Mouse (Mus musculus): ENCODE measurements around the gene Ddhd1.

Gene Ddhd1

DNA sequence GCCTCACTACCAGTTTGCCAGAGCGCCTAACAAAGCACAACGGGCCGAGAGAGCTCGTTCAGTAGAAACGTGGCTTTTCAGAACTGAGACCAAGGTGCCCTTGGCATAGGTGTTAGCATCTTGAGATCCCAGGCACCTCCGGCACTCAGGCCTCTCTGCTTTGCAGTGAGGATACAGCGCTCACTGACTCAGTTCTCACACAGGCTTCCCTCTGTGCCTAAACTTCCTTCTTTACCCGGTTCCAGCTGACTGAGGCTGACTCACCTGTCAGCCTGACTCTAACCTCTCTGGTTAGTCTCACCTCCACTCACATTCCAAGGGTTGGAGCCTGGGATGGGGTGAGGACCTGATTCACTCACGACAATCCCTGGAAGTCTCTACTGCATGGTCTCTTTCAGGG lies 15.7 kb downstream of the Ddhd1 start:
- 0 out of 2 replicates have a peak, but pooled peaks cover 7% of the 10 kb centered on the region for H3K4me1 ChIP-seq (replicated peaks; ENCODE audit: low read depth, low read length)
- H3K4me3 ChIP-seq (replicated peaks; ENCODE audit: low read length), result no peak overlapping the region
- TF ChIP-seq CTCF (conservative IDR thresholded peaks at IDR 0.05; ENCODE audit: low read length) (no peak), NANOG (IDR thresholded peaks at IDR 0.05; ENCODE audit: borderline replicate concordance, low read length) (no peak), POU5F1 (IDR thresholded peaks at IDR 0.05; ENCODE audit: borderline replicate concordance, low read length) (no peak)
- no peaks in the 10 kb centered on the region for H3K9me3 ChIP-seq (ENCODE audit: low read length)
- no peaks in the 10 kb centered on the region for H3K27me3 ChIP-seq (ENCODE audit: insufficient read depth, low read length)
- H3K36me3 ChIP-seq (ENCODE audit: insufficient read depth, low read length), result no peaks in the 10 kb centered on the region

DNA sequence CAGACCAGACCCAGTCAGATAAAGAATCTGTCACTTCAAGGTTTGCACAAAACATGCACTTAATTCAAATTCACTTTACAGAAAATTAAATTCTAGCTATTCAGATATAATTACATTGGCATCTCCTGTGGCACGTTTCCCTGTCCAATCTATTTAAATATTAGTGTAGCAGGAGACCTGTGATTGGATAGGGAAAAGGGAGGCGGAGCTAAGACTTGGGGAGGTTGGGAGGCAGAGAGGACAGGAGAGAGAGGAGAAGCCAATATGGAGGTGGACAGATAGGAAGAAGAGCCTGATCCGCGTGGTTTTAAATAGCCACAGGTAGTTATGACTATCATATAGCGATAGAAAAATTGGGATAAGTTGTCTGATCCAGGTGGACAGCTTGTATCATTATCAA lies 19.2 kb downstream of the Ddhd1 start:
- H3K9me3 ChIP-seq (ENCODE audit: low read length), result no peaks in the 10 kb centered on the region
- H3K4me1 ChIP-seq (replicated peaks; ENCODE audit: low read depth, low read length), result 0 out of 2 replicates have a peak, but pooled peaks cover 7% of the 10 kb centered on the region
- H3K27me3 ChIP-seq (ENCODE audit: insufficient read depth, low read length), result no peaks in the 10 kb centered on the region
- no peak overlapping the region for H3K4me3 ChIP-seq (replicated peaks; ENCODE audit: low read length)
- H3K36me3 ChIP-seq (ENCODE audit: insufficient read depth, low read length), result no peaks in the 10 kb centered on the region
- TF ChIP-seq NANOG (IDR thresholded peaks at IDR 0.05; ENCODE audit: borderline replicate concordance, low read length) (no peak), POU5F1 (IDR thresholded peaks at IDR 0.05; ENCODE audit: borderline replicate concordance, low read length) (no peak), CTCF (conservative IDR thresholded peaks at IDR 0.05; ENCODE audit: low read length) (no peak)

DNA sequence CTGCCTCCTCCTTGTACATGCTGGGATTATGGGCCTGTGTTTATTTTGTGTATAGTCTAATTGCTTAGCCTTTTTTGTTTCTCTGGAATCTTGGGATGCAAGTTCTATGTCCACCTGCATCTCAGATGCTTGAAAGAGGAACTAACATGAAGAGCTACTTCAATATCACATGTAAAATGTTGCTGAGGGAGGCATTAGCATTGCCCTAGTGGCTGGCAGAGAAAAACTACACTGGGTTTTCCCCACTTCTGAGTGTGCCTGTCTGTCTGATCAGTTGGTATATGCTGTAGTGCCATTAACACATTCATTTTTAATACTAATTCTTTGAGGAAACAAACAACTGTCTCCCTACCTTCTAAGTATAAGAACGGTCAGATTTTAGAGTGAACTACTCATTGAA lies 22.4 kb downstream of the Ddhd1 start:
- H3K36me3 ChIP-seq (ENCODE audit: insufficient read depth, low read length), result no peaks in the 10 kb centered on the region
- no peaks in the 10 kb centered on the region for H3K4me1 ChIP-seq (replicated peaks; ENCODE audit: low read depth, low read length)
- H3K9me3 ChIP-seq (ENCODE audit: low read length), result no peaks in the 10 kb centered on the region
- H3K27me3 ChIP-seq (ENCODE audit: insufficient read depth, low read length), result no peaks in the 10 kb centered on the region
- no peak overlapping the region for H3K4me3 ChIP-seq (replicated peaks; ENCODE audit: low read length)
- TF ChIP-seq NANOG (IDR thresholded peaks at IDR 0.05; ENCODE audit: borderline replicate concordance, low read length), result no peak
- TF ChIP-seq POU5F1 (IDR thresholded peaks at IDR 0.05; ENCODE audit: borderline replicate concordance, low read length), result no peak
- TF ChIP-seq CTCF (conservative IDR thresholded peaks at IDR 0.05; ENCODE audit: low read length), result no peak

DNA sequence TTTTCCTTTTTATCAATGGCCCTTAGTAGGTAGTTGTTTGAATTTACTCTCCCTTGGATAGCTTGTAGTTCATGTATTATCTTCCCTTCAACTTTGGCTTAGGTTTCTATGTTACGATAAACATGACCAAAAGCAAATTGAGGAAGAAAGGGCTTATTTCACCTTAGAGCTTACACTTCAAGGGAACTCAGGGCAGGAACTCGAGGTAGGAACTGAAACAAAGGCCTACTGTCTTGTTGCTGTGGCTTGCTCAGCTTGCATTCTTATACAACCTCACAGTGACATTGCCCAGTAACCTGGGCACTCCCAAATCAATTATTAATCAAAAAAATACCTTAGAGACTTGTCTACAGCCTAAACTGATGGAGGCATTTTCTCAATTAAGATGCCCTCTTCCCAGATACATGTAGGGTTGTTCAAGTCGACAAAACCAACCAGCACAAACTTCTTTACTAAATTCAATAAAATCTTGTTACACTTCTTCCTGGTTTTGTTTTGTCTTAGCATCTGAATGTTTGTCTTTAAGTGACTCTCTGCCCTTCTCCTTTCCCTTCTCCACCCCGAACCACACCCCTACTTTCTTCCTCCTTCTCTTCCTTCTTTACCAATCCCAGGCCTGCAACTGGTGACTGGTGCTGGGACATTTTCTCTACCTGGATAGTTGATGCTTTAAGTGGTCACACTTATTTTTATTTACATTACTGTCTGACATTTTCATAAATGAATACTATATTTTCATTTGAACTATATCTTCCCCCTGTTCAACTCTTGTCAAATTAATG lies 25.0 kb downstream of the Ddhd1 start:
- H3K4me3 ChIP-seq (replicated peaks; ENCODE audit: low read length), result no peak overlapping the region
- no peaks in the 10 kb centered on the region for H3K27me3 ChIP-seq (ENCODE audit: insufficient read depth, low read length)
- TF ChIP-seq NANOG (IDR thresholded peaks at IDR 0.05; ENCODE audit: borderline replicate concordance, low read length), result no peak
- TF ChIP-seq POU5F1 (IDR thresholded peaks at IDR 0.05; ENCODE audit: borderline replicate concordance, low read length), result no peak
- TF ChIP-seq CTCF (conservative IDR thresholded peaks at IDR 0.05; ENCODE audit: low read length), result no peak
- H3K4me1 ChIP-seq (replicated peaks; ENCODE audit: low read depth, low read length), result no peaks in the 10 kb centered on the region
- no peaks in the 10 kb centered on the region for H3K36me3 ChIP-seq (ENCODE audit: insufficient read depth, low read length)
- no peaks in the 10 kb centered on the region for H3K9me3 ChIP-seq (ENCODE audit: low read length)

DNA sequence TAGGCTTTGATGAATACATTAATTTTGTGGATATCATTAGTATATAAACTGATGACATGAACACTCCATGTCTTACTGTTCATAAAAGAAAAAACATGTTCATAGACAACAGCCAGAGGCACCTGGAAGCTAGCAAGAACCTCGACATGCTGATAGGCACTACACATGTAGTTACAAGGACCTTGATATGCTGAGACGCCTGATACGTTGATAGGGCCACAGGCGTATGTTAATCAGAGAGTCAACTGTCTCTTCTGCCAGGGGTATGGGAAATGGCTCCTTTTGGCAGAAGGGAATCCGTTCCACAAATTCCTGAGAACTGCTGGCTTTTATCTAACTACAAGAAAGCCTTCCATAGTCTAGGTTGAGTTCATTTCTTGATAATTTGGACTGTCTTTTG lies 27.4 kb downstream of the Ddhd1 start:
- TF ChIP-seq NANOG (IDR thresholded peaks at IDR 0.05; ENCODE audit: borderline replicate concordance, low read length) (no peak), POU5F1 (IDR thresholded peaks at IDR 0.05; ENCODE audit: borderline replicate concordance, low read length) (no peak)
- Histone ChIP-seq H3K9me3 (ENCODE audit: low read length) (no peaks in the 10 kb centered on the region), H3K4me3 (replicated peaks; ENCODE audit: low read length) (no peak overlapping the region), H3K4me1 (replicated peaks; ENCODE audit: low read depth, low read length) (no peaks in the 10 kb centered on the region), H3K27me3 (ENCODE audit: insufficient read depth, low read length) (no peaks in the 10 kb centered on the region), H3K36me3 (ENCODE audit: insufficient read depth, low read length) (no peaks in the 10 kb centered on the region)

DNA sequence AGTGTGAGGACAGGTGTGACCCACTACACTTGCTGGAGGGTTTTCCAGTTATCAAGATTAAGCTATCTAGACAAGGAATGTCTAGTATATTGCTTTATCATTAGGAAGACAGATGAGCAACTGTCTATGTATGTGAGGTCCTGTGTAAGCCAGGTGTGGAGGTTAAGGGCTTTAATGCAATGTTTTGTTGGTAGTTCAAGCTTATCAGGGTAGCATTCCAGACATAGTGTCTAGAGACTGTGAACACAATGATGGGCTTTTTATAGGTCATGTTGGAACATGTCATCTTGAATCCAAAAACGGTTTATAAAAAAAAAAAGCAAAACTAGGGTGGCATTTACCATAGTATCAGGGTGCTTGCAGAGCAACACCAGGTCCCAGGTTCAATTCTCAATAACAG lies 28.0 kb downstream of the Ddhd1 start:
- no peaks in the 10 kb centered on the region for H3K4me1 ChIP-seq (replicated peaks; ENCODE audit: low read depth, low read length)
- H3K4me3 ChIP-seq (replicated peaks; ENCODE audit: low read length), result no peak overlapping the region
- H3K9me3 ChIP-seq (ENCODE audit: low read length), result no peaks in the 10 kb centered on the region
- no peaks in the 10 kb centered on the region for H3K27me3 ChIP-seq (ENCODE audit: insufficient read depth, low read length)
- no peak for TF ChIP-seq CTCF (conservative IDR thresholded peaks at IDR 0.05; ENCODE audit: low read length)
- TF ChIP-seq NANOG (IDR thresholded peaks at IDR 0.05; ENCODE audit: borderline replicate concordance, low read length), result no peak
- no peak for TF ChIP-seq POU5F1 (IDR thresholded peaks at IDR 0.05; ENCODE audit: borderline replicate concordance, low read length)
- H3K36me3 ChIP-seq (ENCODE audit: insufficient read depth, low read length), result no peaks in the 10 kb centered on the region

DNA sequence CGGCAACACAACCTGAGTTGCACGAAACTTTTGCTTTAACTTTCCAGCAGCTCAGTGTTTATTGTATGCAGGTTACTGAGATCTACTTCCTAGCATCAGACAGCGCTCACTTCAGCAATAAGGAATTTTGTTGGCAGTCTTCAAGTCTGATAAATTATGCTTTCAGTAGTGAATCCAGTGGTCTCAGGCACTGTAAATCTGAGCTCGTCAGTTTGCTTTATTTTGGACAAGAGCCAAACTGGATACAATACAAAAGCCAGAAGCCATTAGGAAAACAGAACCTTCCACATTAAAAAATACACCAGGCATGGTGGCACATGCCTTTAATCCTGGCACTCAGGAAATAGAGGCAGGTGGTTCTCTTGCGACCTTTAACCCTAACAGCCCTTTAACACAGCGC lies 39.6 kb downstream of the Ddhd1 start:
- H3K36me3 ChIP-seq (ENCODE audit: insufficient read depth, low read length), result peaks cover 24% of the 10 kb centered on the region
- H3K27me3 ChIP-seq (ENCODE audit: insufficient read depth, low read length), result no peaks in the 10 kb centered on the region
- TF ChIP-seq CTCF (conservative IDR thresholded peaks at IDR 0.05; ENCODE audit: low read length), result no peak
- TF ChIP-seq NANOG (IDR thresholded peaks at IDR 0.05; ENCODE audit: borderline replicate concordance, low read length), result no peak
- no peak for TF ChIP-seq POU5F1 (IDR thresholded peaks at IDR 0.05; ENCODE audit: borderline replicate concordance, low read length)

DNA sequence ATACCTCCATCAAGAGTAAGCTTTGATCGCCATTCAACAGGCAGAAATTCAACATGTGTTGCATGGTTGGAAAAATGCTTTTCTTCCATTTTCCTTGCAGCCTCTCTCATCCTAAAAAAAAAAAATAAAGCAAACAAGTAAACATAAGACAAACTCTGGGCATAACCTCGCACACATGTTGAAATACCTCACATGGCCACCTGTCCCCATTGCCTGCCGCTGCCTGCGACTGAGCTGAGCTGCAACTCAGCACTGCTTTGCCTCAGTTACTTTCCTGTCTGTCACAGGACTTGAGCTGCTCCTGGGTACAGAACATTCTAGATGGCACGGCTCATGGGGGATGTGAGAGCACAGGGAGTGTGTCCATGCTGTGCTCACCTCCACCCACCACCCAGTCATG lies 41.4 kb downstream of the Ddhd1 start:
- no peaks in the 10 kb centered on the region for H3K4me1 ChIP-seq (replicated peaks; ENCODE audit: low read depth, low read length)
- H3K36me3 ChIP-seq (ENCODE audit: insufficient read depth, low read length), result peaks cover 39% of the 10 kb centered on the region

More for the DNA sequence above, 39.6 kb downstream of the Ddhd1 start:
- Histone ChIP-seq H3K4me1 (replicated peaks; ENCODE audit: low read depth, low read length) (no peaks in the 10 kb centered on the region), H3K9me3 (ENCODE audit: low read length) (no peaks in the 10 kb centered on the region), H3K4me3 (replicated peaks; ENCODE audit: low read length) (no peak overlapping the region)

DNA sequence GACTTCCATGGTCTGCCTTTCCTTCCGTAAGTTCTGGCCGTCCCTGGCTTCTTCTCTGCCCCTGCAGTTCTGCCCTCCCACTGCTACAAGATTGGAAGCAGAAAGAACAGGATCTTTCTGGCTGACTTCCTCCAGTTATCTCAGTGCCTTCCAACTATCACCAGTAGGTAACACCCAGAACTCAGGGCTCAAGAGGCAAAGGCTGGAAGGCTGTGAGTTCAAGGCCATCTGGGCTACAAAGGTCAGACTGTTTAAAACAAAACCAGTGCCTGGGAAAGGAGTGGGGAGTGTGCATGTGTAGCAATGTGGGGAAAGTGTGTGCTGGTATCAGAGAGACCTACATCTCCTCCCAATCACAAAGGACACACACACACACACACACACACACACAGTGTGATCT lies 42.2 kb downstream of the Ddhd1 start:
- H3K4me1 ChIP-seq (replicated peaks; ENCODE audit: low read depth, low read length), result no peaks in the 10 kb centered on the region
- TF ChIP-seq POU5F1 (IDR thresholded peaks at IDR 0.05; ENCODE audit: borderline replicate concordance, low read length) (no peak), NANOG (IDR thresholded peaks at IDR 0.05; ENCODE audit: borderline replicate concordance, low read length) (no peak), CTCF (conservative IDR thresholded peaks at IDR 0.05; ENCODE audit: low read length) (no peak)
- no peaks in the 10 kb centered on the region for H3K9me3 ChIP-seq (ENCODE audit: low read length)
- no peaks in the 10 kb centered on the region for H3K27me3 ChIP-seq (ENCODE audit: insufficient read depth, low read length)
- peaks cover 40% of the 10 kb centered on the region for H3K36me3 ChIP-seq (ENCODE audit: insufficient read depth, low read length)
- H3K4me3 ChIP-seq (replicated peaks; ENCODE audit: low read length), result no peak overlapping the region

More for the DNA sequence above, 41.4 kb downstream of the Ddhd1 start:
- TF ChIP-seq CTCF (conservative IDR thresholded peaks at IDR 0.05; ENCODE audit: low read length), result no peak
- no peak for TF ChIP-seq POU5F1 (IDR thresholded peaks at IDR 0.05; ENCODE audit: borderline replicate concordance, low read length)
- TF ChIP-seq NANOG (IDR thresholded peaks at IDR 0.05; ENCODE audit: borderline replicate concordance, low read length), result no peak
- no peaks in the 10 kb centered on the region for H3K27me3 ChIP-seq (ENCODE audit: insufficient read depth, low read length)
- no peaks in the 10 kb centered on the region for H3K9me3 ChIP-seq (ENCODE audit: low read length)
- no peak overlapping the region for H3K4me3 ChIP-seq (replicated peaks; ENCODE audit: low read length)

Measured in E14TG2a.4 (cell line).